ENCODE assay signal across 11 mouse cellular contexts in genomic region chr8:26808771-26809170, GRCm38 (mm10).
DNase-seq lines count a peak whose midpoint lies in the region; ATAC-seq and TF ChIP-seq lines count a peak whose summit lies in the region.
"Had no signal": no experiment of that assay in that cellular context is flagged by ENCODE, and none has a peak within 500 bp of the region (broad histone marks: within the 10 kb centered on the region; RNA-seq: fewer than 3 reads in every experiment).

No protein-coding gene starts in this region.

- H3K4me1 ChIP-seq in intestine, postnatal 0 days (replicated peaks; ENCODE audit: control insufficient read depth, insufficient read depth, low read length): no peaks in the 10 kb centered on the region
- H3K4me1 ChIP-seq in midbrain, embryonic 16.5 days (ENCODE audit: control insufficient read depth, insufficient read depth, low read length): peaks cover 9% of the 10 kb centered on the region; the same call in 1 of the 2 replicates

- H3K4me2 ChIP-seq in intestine, postnatal 0 days (replicated peaks; ENCODE audit: low read depth): no peak overlapping the region
- no peak overlapping the region for H3K4me2 ChIP-seq in myocyte (ENCODE audit: low read depth)
- no peak overlapping the region for H3K4me2 ChIP-seq in midbrain, embryonic 16.5 days (ENCODE audit: low read length)

- no peak overlapping the region for H3K9ac ChIP-seq in intestine, postnatal 0 days (ENCODE audit: low read depth, low read length)
- H3K9ac ChIP-seq in midbrain, embryonic 16.5 days (ENCODE audit: low read depth, low read length): no peak overlapping the region

- no peaks in the 10 kb centered on the region for H3K36me3 ChIP-seq in intestine, postnatal 0 days (ENCODE audit: control insufficient read depth, insufficient read depth)
- no peaks in the 10 kb centered on the region for H3K36me3 ChIP-seq in myocyte (ENCODE audit: control insufficient read depth, insufficient read depth)
- H3K36me3 ChIP-seq in midbrain, embryonic 16.5 days (ENCODE audit: control insufficient read depth, insufficient read depth, low read length): no peaks in the 10 kb centered on the region

- no peak for TF ChIP-seq POLR2A in myocyte (IDR thresholded peaks at IDR 0.05; ENCODE audit: insufficient read length, low read depth)

- H3K27me3 ChIP-seq in intestine, postnatal 0 days (replicated peaks; ENCODE audit: control insufficient read depth, insufficient read depth, low read length): no peaks in the 10 kb centered on the region
- no peaks in the 10 kb centered on the region for H3K27me3 ChIP-seq in myocyte (ENCODE audit: control insufficient read depth, insufficient read depth, insufficient read length)
- no peaks in the 10 kb centered on the region for H3K27me3 ChIP-seq in midbrain, embryonic 16.5 days (ENCODE audit: control insufficient read depth, insufficient read depth, low read depth, low read length)

- H3K4me3 ChIP-seq in intestine, postnatal 0 days (ENCODE audit: low read depth, low read length): no peak overlapping the region
- no peak overlapping the region for H3K4me3 ChIP-seq in myocyte
- no peak overlapping the region for H3K4me3 ChIP-seq in midbrain, embryonic 16.5 days (ENCODE audit: low read depth, low read length)

- ATAC-seq in intestine, postnatal 0 days: peak; percentile 84
- no peak for ATAC-seq in midbrain, embryonic 16.5 days

- H3ac ChIP-seq in myocyte (ENCODE audit: control insufficient read depth, insufficient read length): no peak overlapping the region

- no peak for TF ChIP-seq CTCF in intestine, postnatal 0 days (IDR thresholded peaks at IDR 0.05; ENCODE audit: low read depth)

- no peaks in the 10 kb centered on the region for H3K9me3 ChIP-seq in intestine, postnatal 0 days (ENCODE audit: control insufficient read depth)
- H3K9me3 ChIP-seq in midbrain, embryonic 16.5 days (replicated peaks; ENCODE audit: control insufficient read depth, low read length, poor library complexity, severe bottlenecking): no peaks in the 10 kb centered on the region

- WGBS in intestine, postnatal 0 days: 21% methylated on average over 3 of the region's 3 CpGs
- 11% methylated on average over 3 of the region's 3 CpGs for WGBS in midbrain, embryonic 16.5 days

- H3K27ac ChIP-seq in intestine, postnatal 0 days (ENCODE audit: low read depth, low read length): no peak overlapping the region
- no peak overlapping the region for H3K27ac ChIP-seq in midbrain, embryonic 16.5 days (ENCODE audit: low read length)

- peak; percentile 32 for DNase-seq in layer of hippocampus, adult 9-11 months
- no peak for DNase-seq in layer of hippocampus, postnatal 25 days (ENCODE audit: extremely low spot score in 1 of 2, low spot score in 1 of 2)
- DNase-seq in embryo, embryonic 10.5 days (ENCODE audit: low spot score): peak; percentile 63
- DNase-seq in cerebellum, postnatal 25 days: no peak
- DNase-seq in T-cell, adult 2 months (ENCODE audit: low spot score): no peak
- DNase-seq: cerebellum, adult 11 months; right cerebral cortex, postnatal 14 days; thymus, postnatal 14 days had no signal

- no peaks in the 10 kb centered on the region for H3K79me2 ChIP-seq in myocyte (ENCODE audit: control insufficient read depth, insufficient read depth)

TF ChIP-seq in myocyte, 11 proteins besides CTCF, POLR2A, EP300 and RAD21:
- TF ChIP-seq MYOD1 (IDR thresholded peaks at IDR 0.05; ENCODE audit: control insufficient read depth in 1 of 3, insufficient read length in 2 of 3, low read depth in 2 of 3) (peak in 2 of 3 experiments; percentile 76 to 82), REST (IDR thresholded peaks at IDR 0.05; ENCODE audit: insufficient read depth, insufficient read length) (no peak), MYOG (IDR thresholded peaks at IDR 0.05; ENCODE audit: control insufficient read depth in 1 of 3, insufficient read depth in 1 of 3, insufficient read length in 2 of 3, low read depth in 2 of 3) (peak in 1 of 3 experiments; percentile 46)

Comparison
In these comparisons a context has a peak if more than half of its experiments do, and no peak if none do; other contexts are left out.
1. DNase-seq: peak in layer of hippocampus, adult 9-11 months (single experiment) and embryo, embryonic 10.5 days (single experiment); none in layer of hippocampus, postnatal 25 days (0 of 2), cerebellum, postnatal 25 days (0 of 2) and T-cell, adult 2 months (single experiment).